Mouse (Mus musculus): Measurements from ENCODE around the gene Samhd1.

- TF ChIP-seq CTCF (IDR thresholded peaks at IDR 0.05; ENCODE audit: low read depth, low read length) (no peak), POLR2A (IDR thresholded peaks at IDR 0.05; ENCODE audit: extremely low read depth, insufficient read depth, low read length) (no peak)
Observed at GRCm38 (mm10) chr2:157059166-157059565, 75.9 kb downstream of the Samhd1 start.
